Mouse (Mus musculus) midbrain, postnatal 0 days (tissue): ENCODE data around the gene Slit1. TPM values are rescaled to one million over a fixed set of nuclear protein-coding genes. Genes with fewer than 3 reads are reported as not detected.

Experiments
- ATAC-seq: fragments of 200-750 bp; cut with Nextera tagmentation; 2 replicates; pipeline ENCODE4 v1.8.0; 2017; ENCODE audit warnings: moderate number of reproducible peaks, mild to moderate bottlenecking, moderate TSS enrichment, moderate library complexity; ENCODE audit not compliant: low FRiP score
- DNase-seq: peaks from one replicate; pipeline ENCODE4 v3.0.0-alpha.2; 2015; ENCODE audit warnings: low spot score
- H3K27ac ChIP-seq: fragments of 300-500 bp; sonication (generic); 2 replicates; pipeline ENCODE4 v1.5.1; 2014; ENCODE audit warnings: low read depth, mild to moderate bottlenecking, low read length, mixed read lengths
- H3K27me3 ChIP-seq: fragments of 300-500 bp; sonication (generic); 2 replicates; pipeline ENCODE4 v1.6.1; 2014; ENCODE audit warnings: low read length, control low read depth, mixed read lengths; ENCODE audit not compliant: insufficient read depth
- H3K36me3 ChIP-seq: fragments of 300-500 bp; sonication (generic); 2 replicates; pipeline ENCODE4 v1.6.1; 2014; ENCODE audit warnings: low read length, control low read depth, mixed read lengths; ENCODE audit not compliant: insufficient read depth
- H3K4me1 ChIP-seq: fragments of 300-500 bp; sonication (generic); 2 replicates; pipeline ENCODE4 v1.6.1; 2014; ENCODE audit warnings: mild to moderate bottlenecking, control low read depth, antibody characterized with exemption, low read length, mixed read lengths; ENCODE audit not compliant: insufficient read depth
- H3K4me2 ChIP-seq: fragments of 300-500 bp; sonication (generic); 2 replicates; pipeline ENCODE4 v1.6.1; 2014; ENCODE audit warnings: low read depth, mild to moderate bottlenecking, low read length, mixed read lengths; ENCODE audit not compliant: poor library complexity, severe bottlenecking
- H3K4me3 ChIP-seq: fragments of 300-500 bp; sonication (generic); 2 replicates; pipeline ENCODE4 v1.5.1; 2014; ENCODE audit warnings: low read depth, mild to moderate bottlenecking, low read length, moderate library complexity
- H3K9ac ChIP-seq: fragments of 300-500 bp; sonication (generic); replicated peaks from 2 replicates; pipeline ENCODE4 v1.6.1; 2014; ENCODE audit warnings: mild to moderate bottlenecking, low read length, moderate library complexity, mixed read lengths; ENCODE audit not compliant: poor library complexity, severe bottlenecking
- H3K9me3 ChIP-seq: fragments of 300-500 bp; sonication (generic); 2 replicates; pipeline ENCODE4 v1.6.1; 2016; ENCODE audit warnings: low read length, control low read depth
- CTCF ChIP-seq: IDR thresholded peaks from 2 replicates; pipeline ENCODE4 v1.5.1; 2016; ENCODE audit warnings: antibody characterized with exemption, mild to moderate bottlenecking
- WGBS: fragments of 180-500 bp; shearing (Covaris S2); extraction: QIAGEN DNeasy Blood & Tissue Kit; methylation state at CpG from one replicate; pipeline ENCODE4 v1.1.7; 2014; 5-methylcytosine and 5-hydroxymethylcytosine counted together
- polyA plus RNA-seq: library from polyadenylated mRNA; unstranded; fragments of >200 nt; fragmentation: Nextera tagmentation; extraction: Ambion mirVana; gene quantifications from 2 replicates; pipeline ENCODE4 v1.2.1, GENCODE M21; 2015
- total RNA-seq: library from RNA; depleted of rRNA; stranded (reverse); fragments of >200 nt; gene quantifications from 2 replicates; pipeline ENCODE4 v1.2.3, GENCODE M21; 2014

Gene Slit1
- total and polyA plus RNA-seq, 2 experiments from 2014 or later = 17.0 to 74.2 TPM

DNA sequence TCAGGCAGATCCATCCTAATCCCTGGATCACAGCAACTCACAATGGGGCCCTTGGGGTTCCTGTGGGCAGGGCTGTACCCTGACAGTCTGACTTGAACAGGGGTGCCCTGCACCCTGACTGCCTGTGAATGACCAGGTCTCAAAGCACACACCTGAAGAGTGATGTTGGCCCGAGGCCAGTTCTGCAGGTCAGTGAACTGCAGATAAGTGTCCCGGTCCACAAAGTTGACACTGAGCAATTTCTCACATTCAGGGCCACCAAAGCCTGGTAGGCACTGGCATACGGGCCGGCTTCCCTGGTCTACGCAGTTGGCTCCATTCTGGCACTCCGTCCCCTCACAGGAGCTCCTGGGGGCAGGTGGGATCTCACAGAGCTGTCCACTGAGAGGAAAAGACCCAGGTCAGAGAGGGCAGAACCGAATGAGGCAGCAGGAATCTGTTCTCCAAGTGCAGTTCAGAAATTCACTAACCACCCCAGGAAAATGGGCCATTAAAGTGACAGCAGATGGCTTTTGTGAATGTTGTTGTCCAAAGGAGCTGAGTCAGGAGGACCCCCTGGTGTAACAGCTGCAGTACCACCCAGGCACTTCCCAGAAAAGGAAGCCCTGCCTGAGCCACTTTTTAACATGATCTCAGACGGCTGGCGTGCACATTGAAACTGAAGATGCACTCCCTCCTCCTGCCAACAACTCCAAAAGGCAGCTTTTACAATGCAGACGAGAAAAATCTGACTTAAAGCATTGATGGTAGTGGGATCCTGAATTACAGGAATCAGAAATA, 137.1 kb downstream of the Slit1 start:
- H3K9me3 ChIP-seq = no peaks in the 10 kb centered on the region
- H3K27me3 ChIP-seq = no peaks in the 10 kb centered on the region
- ATAC-seq (no peak), DNase-seq (no peak)
- H3K4me3 ChIP-seq = no peak overlapping the region
- TF ChIP-seq CTCF = no peak
- WGBS = 83% methylated on average over 10 of the region's 10 CpGs
- H3K9ac ChIP-seq = no peak overlapping the region
- H3K36me3 ChIP-seq = peaks cover 26% of the 10 kb centered on the region
- no peak overlapping the region for H3K4me2 ChIP-seq
- H3K27ac ChIP-seq = no peak overlapping the region
- H3K4me1 ChIP-seq = no peaks in the 10 kb centered on the region

GRCm38 (mm10) chr19:41600647-41601046, 142.8 kb downstream of the Slit1 start:
- ATAC-seq (no peak), DNase-seq (no peak)
- H3K36me3 ChIP-seq = peaks cover 20% of the 10 kb centered on the region
- H3K4me3 ChIP-seq = no peak overlapping the region
- H3K4me1 ChIP-seq = no peaks in the 10 kb centered on the region
- no peaks in the 10 kb centered on the region for H3K27me3 ChIP-seq
- 41% methylated on average over 11 of the region's 11 CpGs for WGBS
- TF ChIP-seq CTCF = no peak
- H3K27ac ChIP-seq = no peak overlapping the region
- H3K4me2 ChIP-seq = no peak overlapping the region
- H3K9me3 ChIP-seq = no peaks in the 10 kb centered on the region
- H3K9ac ChIP-seq = no peak overlapping the region

GRCm38 (mm10) chr19:41597170-41597894, 146.1 kb downstream of the Slit1 start:
- DNase-seq = peak; percentile 21

GRCm38 (mm10) chr19:41591808-41592207, 151.7 kb downstream of the Slit1 start:
- TF ChIP-seq CTCF = no peak

More at GRCm38 (mm10) chr19:41597170-41597894, 146.1 kb downstream of the Slit1 start:
- Histone ChIP-seq H3K4me1 (no peaks in the 10 kb centered on the region), H3K4me2 (no peak overlapping the region), H3K36me3 (peaks cover 11% of the 10 kb centered on the region; the same call in 1 of the 2 replicates), H3K4me3 (no peak overlapping the region), H3K27me3 (no peaks in the 10 kb centered on the region), H3K9me3 (no peaks in the 10 kb centered on the region), H3K27ac (no peak overlapping the region), H3K9ac (no peak overlapping the region)
- no peak for ATAC-seq
- WGBS = 84% methylated on average over 6 of the region's 6 CpGs
- TF ChIP-seq CTCF = no peak

GRCm38 (mm10) chr19:41589681-41590080, 153.8 kb downstream of the Slit1 start:
- ATAC-seq (no peak), DNase-seq (no peak)
- H3K36me3 ChIP-seq = peaks cover 19% of the 10 kb centered on the region; the same call in 1 of the 2 replicates
- no peak overlapping the region for H3K4me2 ChIP-seq
- H3K4me1 ChIP-seq = no peaks in the 10 kb centered on the region
- 80% methylated on average over 8 of the region's 8 CpGs for WGBS
- no peaks in the 10 kb centered on the region for H3K27me3 ChIP-seq
- H3K4me3 ChIP-seq = no peak overlapping the region
- H3K9me3 ChIP-seq = no peaks in the 10 kb centered on the region
- H3K9ac ChIP-seq = no peak overlapping the region
- H3K27ac ChIP-seq = no peak overlapping the region
- no peak for TF ChIP-seq CTCF

More at GRCm38 (mm10) chr19:41591808-41592207, 151.7 kb downstream of the Slit1 start:
- WGBS = 74% methylated on average over 12 of the region's 12 CpGs
- H3K4me2 ChIP-seq = no peak overlapping the region
- H3K27ac ChIP-seq = no peak overlapping the region
- no peaks in the 10 kb centered on the region for H3K4me1 ChIP-seq
- H3K9me3 ChIP-seq = no peaks in the 10 kb centered on the region
- no peak overlapping the region for H3K9ac ChIP-seq
- peaks cover under 1% of the 10 kb centered on the region; the same call in 1 of the 2 replicates for H3K36me3 ChIP-seq
- no peak overlapping the region for H3K4me3 ChIP-seq
- H3K27me3 ChIP-seq = no peaks in the 10 kb centered on the region
- no peak for DNase-seq
- ATAC-seq = no peak

GRCm38 (mm10) chr19:41589026-41589425, 154.4 kb downstream of the Slit1 start:
- WGBS = 80% methylated on average over 7 of the region's 7 CpGs
- H3K9me3 ChIP-seq = no peaks in the 10 kb centered on the region
- H3K4me3 ChIP-seq = no peak overlapping the region
- no peaks in the 10 kb centered on the region for H3K4me1 ChIP-seq
- TF ChIP-seq CTCF = no peak
- ATAC-seq (no peak), DNase-seq (no peak)
- H3K4me2 ChIP-seq = no peak overlapping the region
- H3K36me3 ChIP-seq = peaks cover 21% of the 10 kb centered on the region; the same call in 1 of the 2 replicates
- no peak overlapping the region for H3K9ac ChIP-seq
- no peak overlapping the region for H3K27ac ChIP-seq
- no peaks in the 10 kb centered on the region for H3K27me3 ChIP-seq
